Mouse (Mus musculus): ENCODE measurements around the gene Myl7.

The Myl7 gene

DNA sequence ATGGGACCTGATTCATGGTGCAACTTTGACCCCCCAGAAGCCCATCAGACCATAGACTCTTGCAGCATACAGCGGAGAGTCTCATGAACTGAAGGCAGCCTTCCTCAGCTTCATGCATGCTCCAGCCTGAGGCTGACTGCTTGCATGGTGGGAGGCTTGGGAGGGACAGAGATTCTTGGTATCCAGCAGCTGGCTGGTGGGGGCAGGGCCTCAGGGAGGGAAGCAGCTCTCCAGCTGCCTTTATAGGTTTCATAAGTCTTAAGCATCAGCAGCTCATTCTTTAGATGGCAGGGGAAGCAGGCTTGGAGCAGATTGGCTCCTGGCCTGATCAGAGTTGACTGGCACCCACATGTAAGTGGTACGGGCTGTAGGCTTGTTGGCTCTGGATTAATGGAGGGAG, 31.4 kb downstream of the Myl7 start:
- DNase-seq (ENCODE audit: low spot score in 2 of 2), result no peak

DNA sequence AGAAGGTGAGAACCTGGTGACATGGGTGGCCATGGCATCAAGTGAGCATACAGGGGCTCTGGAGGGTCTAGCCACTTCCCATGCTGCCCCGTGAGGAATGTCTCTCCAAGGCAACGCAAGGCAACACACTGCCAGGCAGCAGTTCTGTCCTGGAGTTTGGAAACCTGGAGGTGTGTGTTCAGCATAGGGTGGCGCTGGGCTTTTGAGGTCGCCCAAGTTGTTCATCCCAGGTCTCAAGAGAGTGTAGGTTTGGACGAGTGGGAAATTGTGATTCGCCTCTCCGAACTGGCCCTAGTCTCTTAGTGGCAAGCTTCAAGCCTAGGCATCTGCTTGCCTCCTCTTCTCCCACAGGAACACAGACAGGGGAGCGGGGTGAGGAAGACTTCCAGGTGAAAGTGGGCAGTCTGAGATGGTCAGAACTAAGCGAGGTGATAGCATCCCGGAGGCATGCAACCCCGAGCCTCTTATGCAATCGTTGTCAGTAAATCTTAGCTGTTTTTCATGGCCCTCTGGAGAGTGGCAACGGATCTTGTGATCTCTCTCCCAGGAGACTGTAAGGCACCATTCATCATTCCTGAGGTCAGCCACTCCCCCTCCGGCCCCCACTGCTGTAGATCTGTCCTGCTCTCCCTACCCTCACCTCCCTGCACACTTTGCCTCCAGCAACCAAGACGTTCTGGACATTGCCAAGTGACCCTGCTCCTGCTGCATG, 36.0 kb downstream of the Myl7 start:
- DNase-seq (ENCODE audit: low spot score in 2 of 2), result no peak

DNA sequence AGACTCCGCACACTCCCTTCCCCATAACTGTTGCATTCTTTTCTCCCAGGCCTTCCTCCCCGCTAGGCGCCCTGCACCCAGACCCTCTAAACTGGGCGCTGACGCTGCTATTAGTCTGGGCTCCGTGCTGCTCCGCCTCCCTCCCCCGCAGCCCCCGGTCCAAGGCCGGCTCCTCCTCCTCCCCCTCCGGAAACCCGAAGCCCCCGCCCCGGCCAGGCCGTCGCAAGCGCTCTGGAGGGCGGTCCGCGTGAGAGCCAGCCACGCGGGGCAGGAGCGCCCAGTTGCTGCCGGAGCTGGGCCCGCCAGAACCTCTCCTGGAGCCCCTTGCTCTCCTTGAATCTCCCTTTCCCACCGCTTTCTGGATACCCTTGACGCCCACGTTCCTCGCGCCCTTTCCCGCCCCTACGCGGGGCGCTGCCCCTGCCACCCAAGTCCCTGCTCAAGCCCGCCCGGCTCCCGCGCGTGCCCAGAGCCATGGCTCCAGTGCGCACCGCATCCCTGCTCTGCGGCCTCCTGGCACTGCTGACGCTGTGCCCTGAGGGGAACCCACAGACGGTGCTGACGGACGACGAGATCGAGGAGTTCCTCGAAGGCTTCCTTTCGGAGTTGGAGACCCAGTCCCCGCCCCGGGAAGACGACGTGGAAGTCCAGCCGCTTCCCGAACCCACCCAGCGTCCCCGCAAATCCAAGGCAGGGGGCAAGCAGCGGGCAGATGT, 36.7 kb downstream of the Myl7 start, which contains the start of gene Aebp1:
Gene Aebp1 (plus strand): TSS at position 270 of the 716 bp plus-strand sequence.
- no peak for DNase-seq (ENCODE audit: low spot score in 2 of 2)

DNA sequence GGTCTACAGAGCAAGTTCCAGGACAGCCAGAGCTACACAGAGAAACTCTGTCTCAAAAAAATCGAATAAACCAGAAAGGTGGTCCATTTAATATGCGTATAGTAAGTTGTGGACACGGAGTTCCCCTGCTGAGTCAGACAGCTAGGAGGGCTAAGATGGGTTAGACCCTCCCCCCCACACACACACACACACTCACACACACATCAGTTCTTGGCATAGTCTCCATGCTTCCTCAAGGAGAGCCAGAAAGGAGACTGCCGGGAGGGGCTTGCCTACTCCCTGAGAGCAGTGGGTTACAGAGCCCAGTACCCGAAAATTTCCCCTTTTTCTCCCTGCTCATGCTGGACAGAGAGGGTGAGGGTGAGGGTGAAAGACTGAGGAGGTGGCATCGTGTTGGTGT, 37.9 kb downstream of the Myl7 start:
- DNase-seq (ENCODE audit: low spot score in 2 of 2), result no peak

DNA sequence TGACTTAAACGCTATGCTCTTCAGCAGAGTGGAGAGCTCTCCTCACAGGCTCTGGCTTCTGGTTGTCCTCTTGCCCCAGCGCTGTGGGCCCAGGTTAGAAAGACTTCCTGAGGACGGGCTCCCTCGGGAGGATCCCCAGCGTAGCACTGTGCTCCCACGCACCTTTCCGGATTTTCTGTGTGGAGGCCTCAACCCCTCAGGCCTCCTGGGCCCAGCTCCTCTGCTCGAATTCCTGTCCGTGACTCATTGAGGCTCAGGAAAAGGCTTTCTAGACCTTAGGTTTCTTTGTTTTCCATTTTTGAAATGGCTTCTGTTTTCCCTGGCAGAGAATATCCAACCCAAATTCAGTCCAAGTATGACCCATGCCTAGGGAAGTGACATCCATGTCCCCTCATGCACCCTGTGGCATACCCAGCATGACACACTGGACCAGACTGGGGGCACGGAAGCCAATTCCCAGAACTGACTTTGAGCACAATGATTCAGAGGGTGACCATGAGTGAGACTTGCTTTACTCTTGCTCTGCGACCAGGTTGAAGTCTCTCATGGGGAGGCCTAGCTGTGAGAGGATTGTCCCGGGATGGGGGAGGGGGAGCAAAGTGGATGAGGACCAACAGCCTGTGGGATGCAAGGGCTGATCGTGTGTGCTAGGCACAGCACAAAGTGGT, 38.6 kb downstream of the Myl7 start:
- no peak for DNase-seq (ENCODE audit: low spot score in 2 of 2)

DNA sequence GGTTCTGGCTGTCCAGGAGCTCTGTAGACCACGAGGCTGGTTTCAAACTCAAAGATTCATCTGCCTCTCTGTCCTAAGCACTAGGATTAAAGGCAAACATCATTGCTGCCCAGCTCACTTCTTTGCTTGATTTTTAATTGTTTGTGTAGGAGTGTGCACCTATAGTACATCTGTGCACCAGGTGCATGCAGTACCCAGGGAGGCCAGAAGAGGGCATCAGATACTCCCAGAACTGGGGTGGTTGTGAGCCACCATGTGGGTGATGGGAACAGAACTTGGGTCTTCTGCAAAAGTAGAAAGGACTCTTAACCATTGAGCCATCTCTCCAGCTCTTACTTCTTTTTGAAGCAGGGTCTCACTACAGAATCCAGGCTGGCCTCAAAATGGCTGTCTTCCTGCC, 39.9 kb downstream of the Myl7 start:
- DNase-seq (ENCODE audit: low spot score in 2 of 2), result no peak

DNA sequence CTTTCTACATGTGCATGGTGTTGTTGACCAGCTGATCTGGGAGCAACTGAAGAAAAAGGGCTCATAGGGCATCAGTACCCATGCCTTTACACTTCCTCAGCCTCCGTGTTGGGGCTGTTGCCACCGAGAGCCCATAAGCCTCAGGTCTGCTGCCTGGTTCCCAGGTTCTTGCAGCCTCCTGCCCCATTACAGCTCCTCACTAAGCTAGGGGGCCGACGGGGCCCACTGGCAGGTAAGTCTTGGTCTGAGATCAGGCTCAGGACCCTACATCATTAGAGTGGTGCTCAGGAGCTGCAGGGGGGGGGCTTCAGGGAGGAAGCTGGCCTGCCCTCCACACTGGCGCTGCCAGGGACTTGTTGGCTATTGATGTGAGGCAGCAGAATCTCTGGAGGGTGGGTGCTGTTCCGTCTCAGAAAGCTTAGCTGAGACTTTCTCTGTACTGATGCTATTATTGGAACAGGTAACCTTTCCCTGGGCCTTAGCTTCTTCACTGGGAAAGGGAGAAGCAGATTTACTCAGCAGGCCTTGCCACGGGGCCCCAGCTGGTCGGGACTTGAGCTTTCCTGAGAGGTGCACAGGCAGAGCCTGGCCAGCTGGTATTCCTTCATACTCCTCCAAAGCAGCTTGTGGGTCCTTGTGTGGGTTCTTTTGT, 42.0 kb downstream of the Myl7 start:
- no peak for DNase-seq (ENCODE audit: low spot score in 2 of 2)

DNA sequence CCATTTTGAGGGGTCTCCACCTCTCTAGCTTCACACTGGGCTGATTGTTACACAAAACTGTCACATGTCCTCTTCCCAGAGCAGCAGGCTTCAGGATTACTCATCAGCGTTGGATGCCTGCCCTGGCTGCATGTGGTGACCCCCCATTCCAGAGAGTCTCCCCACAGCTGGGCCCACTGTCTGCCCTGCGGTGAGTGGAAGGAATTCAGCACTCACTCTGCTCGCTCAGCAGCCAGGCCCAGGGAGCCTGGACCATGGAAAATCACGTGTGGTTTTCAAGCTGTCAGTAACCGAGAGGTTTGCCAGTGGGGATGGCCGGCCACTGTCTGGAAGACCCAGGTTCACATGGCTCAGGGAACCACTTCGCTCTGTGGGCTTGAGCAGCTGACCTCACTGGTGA, 42.7 kb downstream of the Myl7 start:
- DNase-seq (ENCODE audit: low spot score in 2 of 2), result peak; percentile 27 to 30

DNA sequence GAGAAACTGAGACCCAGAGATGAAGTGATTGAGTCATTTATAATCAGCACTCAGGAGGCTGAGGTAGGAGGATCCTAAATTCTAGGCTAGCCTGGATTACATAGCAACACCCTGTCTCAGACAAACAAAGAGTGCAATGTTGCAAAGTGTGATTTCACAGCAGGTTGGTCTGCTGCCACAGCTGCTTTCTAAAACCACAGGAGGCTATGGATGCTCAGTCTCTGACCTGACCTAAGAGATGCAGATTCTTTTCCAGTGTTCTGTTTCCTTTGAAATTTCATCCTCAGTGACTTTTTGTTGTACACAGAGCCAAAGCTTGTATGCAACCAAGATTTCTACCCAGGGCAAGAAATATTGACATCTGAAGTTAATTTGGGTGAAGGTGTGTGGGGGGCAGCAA, 43.1 kb downstream of the Myl7 start:
- no peak for DNase-seq (ENCODE audit: low spot score in 2 of 2)

DNA sequence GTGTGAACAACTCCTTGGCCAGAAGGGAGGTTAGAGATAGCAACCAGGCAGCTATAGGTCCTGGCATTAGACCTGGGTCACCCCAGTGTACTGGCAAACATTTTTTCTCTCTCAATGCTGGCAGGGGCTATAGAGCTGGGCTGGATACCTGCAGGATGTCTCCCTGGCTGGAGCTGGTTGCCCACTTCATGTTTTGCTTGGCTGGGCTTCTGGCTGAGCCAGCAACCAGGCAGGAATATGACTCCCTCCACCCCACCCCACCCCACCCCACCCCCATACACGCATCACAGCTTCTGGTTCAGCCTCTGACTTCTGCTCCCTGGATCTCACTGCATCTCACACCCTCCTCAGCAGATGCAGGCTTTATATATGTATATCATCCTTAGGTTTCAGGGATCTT, 46.3 kb downstream of the Myl7 start:
- no peak for DNase-seq (ENCODE audit: low spot score in 2 of 2)

DNA sequence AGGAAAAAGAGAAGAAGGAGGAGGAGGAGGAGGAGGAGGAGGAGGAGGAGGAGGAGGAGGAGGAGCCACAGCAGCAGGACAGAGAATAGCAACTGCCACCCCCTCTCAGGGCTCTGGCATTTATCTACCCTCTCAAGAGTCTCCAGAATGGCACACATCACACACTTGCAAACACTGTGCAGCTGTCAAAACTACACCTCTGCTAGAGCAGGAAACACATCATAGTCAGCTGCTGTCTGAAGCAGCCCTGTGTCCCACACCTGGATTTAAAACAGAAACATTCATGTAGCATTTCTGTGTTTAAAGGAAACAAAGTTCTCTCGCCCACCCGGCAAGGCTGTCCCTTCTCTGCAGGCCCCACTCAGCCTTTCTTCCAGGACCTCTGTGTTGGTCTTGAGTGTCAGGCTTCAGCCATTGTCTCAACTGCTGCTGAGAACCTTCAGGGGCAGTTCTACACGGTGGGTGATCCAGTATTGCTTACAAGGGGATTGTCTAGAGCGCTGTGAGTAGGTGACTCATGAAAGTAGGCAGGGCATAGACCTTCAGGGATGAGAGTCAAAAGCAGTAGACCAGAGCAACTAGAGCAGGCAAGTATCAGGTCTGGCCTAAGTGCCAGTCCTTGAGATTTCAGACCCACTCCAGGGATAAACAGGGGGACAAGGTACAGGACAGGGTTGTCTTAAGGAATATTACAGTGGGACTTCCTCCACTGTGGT, 47.4 kb downstream of the Myl7 start:
- DNase-seq (ENCODE audit: low spot score in 2 of 2), result no peak

DNA sequence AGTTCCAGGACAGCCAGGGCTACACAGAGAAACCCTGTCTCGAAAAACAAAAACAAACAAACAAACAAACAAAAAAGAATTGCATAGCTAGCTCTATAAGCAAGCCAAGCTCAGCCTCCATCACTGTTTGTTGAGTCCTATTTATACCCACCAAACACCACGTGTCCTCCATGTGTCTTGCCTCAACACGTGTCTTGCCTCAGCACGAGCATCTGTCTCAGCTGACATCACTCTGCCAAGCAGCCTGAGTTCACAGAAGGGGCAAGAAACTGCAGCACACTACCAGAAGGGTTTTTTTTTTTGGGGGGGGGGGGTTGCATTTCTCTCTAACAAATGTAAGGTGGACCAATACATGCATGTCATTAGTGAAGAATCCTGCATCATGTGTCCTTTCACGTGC, 48.1 kb downstream of the Myl7 start:
- no peak for DNase-seq (ENCODE audit: low spot score in 2 of 2)

DNA sequence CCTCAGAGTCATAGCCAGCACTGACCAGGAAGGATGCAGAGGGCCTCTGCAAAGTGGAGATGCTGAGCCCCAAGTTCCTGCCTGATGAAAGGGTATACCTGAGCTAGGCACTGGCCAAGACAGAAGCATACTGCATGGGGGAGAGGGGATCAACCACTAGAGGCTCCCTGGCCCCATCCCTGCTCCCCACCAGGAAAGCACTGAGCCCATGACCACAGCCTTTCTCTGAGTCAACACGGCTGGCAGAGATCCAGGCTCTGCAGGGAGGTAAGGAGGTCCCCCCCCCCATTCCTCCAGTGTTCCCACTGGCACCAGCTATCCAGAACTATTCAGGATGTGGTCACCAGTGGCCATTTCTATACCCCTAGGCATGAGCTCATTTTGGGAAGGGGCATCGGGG, 49.3 kb downstream of the Myl7 start:
- no peak for DNase-seq (ENCODE audit: low spot score in 2 of 2)

DNA sequence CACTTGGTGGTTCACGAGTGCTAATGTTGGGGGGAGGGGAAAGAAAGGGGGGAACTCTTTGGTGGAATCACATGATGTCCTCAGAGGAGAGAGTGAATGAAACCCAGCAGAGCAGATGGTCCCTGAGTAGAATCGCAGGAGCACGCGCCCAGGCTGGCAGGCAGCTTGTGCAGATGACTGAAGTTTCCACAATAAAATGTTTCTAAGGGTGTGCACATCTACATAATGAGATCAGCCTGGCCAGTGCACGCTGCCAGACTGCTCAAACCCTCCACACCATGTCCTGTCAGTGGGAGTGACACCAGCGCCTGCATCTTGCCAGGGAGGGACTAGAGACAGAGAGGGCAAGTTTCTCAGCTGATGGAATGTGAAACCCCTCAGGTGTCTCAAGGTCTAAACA, 49.8 kb downstream of the Myl7 start:
- DNase-seq (ENCODE audit: low spot score in 2 of 2), result peak; percentile 36 to 65

DNA sequence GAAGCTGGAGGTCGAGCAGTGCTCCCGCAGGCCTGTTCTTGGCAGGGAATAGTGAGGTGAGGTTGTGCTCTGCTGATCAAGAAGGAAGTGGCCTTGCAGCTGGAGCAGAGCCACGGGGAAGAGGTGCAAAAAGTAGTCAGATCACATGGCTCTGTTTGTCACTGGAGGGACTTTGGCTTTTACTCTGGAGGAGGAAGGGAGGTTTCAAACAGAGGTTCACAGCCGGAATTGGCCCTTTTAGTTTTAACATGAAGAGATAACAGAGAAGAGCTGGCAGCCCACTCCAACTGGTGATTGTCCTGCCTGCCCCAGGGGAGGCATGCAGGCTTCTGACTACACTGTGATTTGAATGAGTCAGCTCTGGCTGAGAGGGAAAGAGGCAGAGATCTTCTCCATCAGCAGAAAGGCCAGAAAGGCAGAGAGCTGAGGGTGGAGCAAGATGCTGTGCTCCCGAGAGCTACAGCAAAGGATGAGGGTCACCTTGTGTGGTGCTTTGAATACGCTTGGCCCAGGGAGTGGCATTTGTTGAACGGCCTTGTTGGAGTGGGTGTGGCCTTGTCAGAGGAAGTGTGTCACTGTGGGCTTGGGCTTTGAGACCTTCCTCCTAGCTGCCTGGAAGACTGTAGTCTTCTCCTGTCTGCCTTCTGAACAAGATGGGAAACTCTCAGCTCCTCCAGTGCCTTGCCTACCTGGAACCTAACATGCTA, 51.8 kb downstream of the Myl7 start:
- no peak for DNase-seq (ENCODE audit: low spot score in 2 of 2)

Measured in frontal cortex, postnatal 36 days (tissue).